ENCODE assay signal across 8 mouse cellular contexts in the genomic region with DNA sequence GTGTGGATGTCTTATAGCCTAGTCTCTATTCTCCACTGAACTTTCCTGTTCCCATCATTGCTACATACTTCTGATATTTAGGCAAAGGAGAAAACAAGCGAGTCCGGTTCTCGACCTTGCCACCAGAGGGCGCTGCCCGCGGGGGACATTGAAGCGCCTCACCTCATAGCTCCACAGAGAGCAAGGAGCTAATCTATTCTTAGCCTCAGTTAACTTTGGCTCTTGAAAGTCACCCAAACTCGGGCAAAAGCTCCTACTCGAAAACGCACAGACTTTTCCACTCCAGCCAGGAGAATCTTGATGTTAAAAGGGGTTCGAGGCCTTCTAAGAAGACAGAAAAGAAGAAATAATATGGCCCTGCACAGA. TPM values are rescaled to one million over a fixed set of nuclear protein-coding genes. Genes with fewer than 3 reads are reported as not detected.
DNase-seq lines count a peak whose midpoint lies in the region; ATAC-seq and TF ChIP-seq lines count a peak whose summit lies in the region.

No protein-coding gene starts in this region.

- peak overlapping the region; percentile 76 for H3K27ac ChIP-seq in heart, embryonic 12.5 days (ENCODE audit: poor library complexity, severe bottlenecking)
- H3K27ac ChIP-seq in kidney, postnatal 0 days, result peak overlapping the region; percentile 84
- H3K27ac ChIP-seq in liver, embryonic 13.5 days, result peak overlapping the region; percentile 75
- peak overlapping the region; percentile 80 for H3K27ac ChIP-seq in stomach, embryonic 15.5 days

- H3K4me1 ChIP-seq in heart, embryonic 12.5 days (replicated peaks), result peaks cover 13% of the 10 kb centered on the region
- H3K4me1 ChIP-seq in kidney, postnatal 0 days (replicated peaks; ENCODE audit: insufficient read depth, low read length), result peaks cover 9% of the 10 kb centered on the region
- peaks cover 32% of the 10 kb centered on the region for H3K4me1 ChIP-seq in liver, embryonic 13.5 days (replicated peaks)
- H3K4me1 ChIP-seq in stomach, embryonic 15.5 days, result peaks cover 13% of the 10 kb centered on the region; the same call in 1 of the 2 replicates

- no peaks in the 10 kb centered on the region for H3K27me3 ChIP-seq in C2C12 (ENCODE audit: control insufficient read depth, insufficient read depth, insufficient read length)
- no peaks in the 10 kb centered on the region for H3K27me3 ChIP-seq in heart, embryonic 12.5 days (replicated peaks)
- no peaks in the 10 kb centered on the region for H3K27me3 ChIP-seq in kidney, postnatal 0 days (ENCODE audit: insufficient read depth, low read length)
- no peaks in the 10 kb centered on the region for H3K27me3 ChIP-seq in liver, embryonic 13.5 days
- H3K27me3 ChIP-seq in stomach, embryonic 15.5 days (replicated peaks), result no peaks in the 10 kb centered on the region

- H3ac ChIP-seq in C2C12 (ENCODE audit: control insufficient read depth, insufficient read length, low read depth), result no peak overlapping the region

- peak overlapping the region; percentile 88 for H3K4me2 ChIP-seq in heart, embryonic 12.5 days
- H3K4me2 ChIP-seq in kidney, postnatal 0 days (ENCODE audit: low read length), result peak overlapping the region; percentile 86
- H3K4me2 ChIP-seq in liver, embryonic 13.5 days, result peak overlapping the region; percentile 91
- H3K4me2 ChIP-seq in stomach, embryonic 15.5 days, result peak overlapping the region; percentile 76

- H3K79me3 ChIP-seq in C2C12 (ENCODE audit: low read depth), result no peaks in the 10 kb centered on the region

- DNase-seq in brain, adult 2 months (ENCODE audit: low read depth, low spot score), result peak; percentile 92
- peak; percentile 87 for DNase-seq in kidney, postnatal 0 days (ENCODE audit: low spot score)
- peak; percentile 71 for DNase-seq in liver, embryonic 13.5 days
- peak; percentile 90 for DNase-seq in neural tube, embryonic 10.5 days (ENCODE audit: extremely low spot score, low spot score)

- no peaks in the 10 kb centered on the region for H3K9me3 ChIP-seq in heart, embryonic 12.5 days (replicated peaks)
- H3K9me3 ChIP-seq in kidney, postnatal 0 days (replicated peaks; ENCODE audit: low read length), result no peaks in the 10 kb centered on the region
- H3K9me3 ChIP-seq in liver, embryonic 13.5 days (replicated peaks), result no peaks in the 10 kb centered on the region
- H3K9me3 ChIP-seq in stomach, embryonic 15.5 days, result no peaks in the 10 kb centered on the region

- WGBS in heart, embryonic 12.5 days, result under 1% methylated on average over 11 of the region's 11 CpGs
- under 1% methylated on average over 11 of the region's 11 CpGs for WGBS in kidney, postnatal 0 days
- WGBS in liver, embryonic 13.5 days (ENCODE audit: insufficient replicate concordance), result 0% methylated on average over 11 of the region's 11 CpGs
- 2% methylated on average over 11 of the region's 11 CpGs for WGBS in stomach, embryonic 15.5 days

- TF ChIP-seq CTCF in C2C12 (IDR thresholded peaks at IDR 0.05; ENCODE audit: control insufficient read depth, insufficient read depth, insufficient read length), result peak; percentile 63
- TF ChIP-seq CTCF in kidney, postnatal 0 days (IDR thresholded peaks at IDR 0.05; ENCODE audit: low read depth), result peak; percentile 95

- peak; percentile 89 for ATAC-seq in erythroblast, adult 5-6 weeks (replicated peaks; ENCODE audit: low FRiP score, poor library complexity, severe bottlenecking)
- ATAC-seq in heart, embryonic 12.5 days (ENCODE audit: insufficient number of reproducible peaks, low FRiP score), result peak; percentile 44; the same call in 1 of the 2 replicates
- ATAC-seq in kidney, postnatal 0 days (replicated peaks; ENCODE audit: low FRiP score, low read depth), result peak; percentile 40; the same call in 1 of the 2 replicates
- peak; percentile 62 for ATAC-seq in liver, embryonic 13.5 days (ENCODE audit: low read depth)
- ATAC-seq in stomach, embryonic 15.5 days (ENCODE audit: insufficient read depth, low FRiP score, low read depth), result peak; percentile 54

- H3K9ac ChIP-seq in heart, embryonic 12.5 days, result peak overlapping the region; percentile 76; the same call in 1 of the 2 replicates
- peak overlapping the region; percentile 66 for H3K9ac ChIP-seq in kidney, postnatal 0 days (ENCODE audit: low read depth, low read length)
- H3K9ac ChIP-seq in liver, embryonic 13.5 days, result peak overlapping the region; percentile 73
- no peak overlapping the region for H3K9ac ChIP-seq in stomach, embryonic 15.5 days

- H3K79me2 ChIP-seq in C2C12 (ENCODE audit: control insufficient read depth, insufficient read depth), result no peaks in the 10 kb centered on the region

- no peaks in the 10 kb centered on the region for H3K36me3 ChIP-seq in C2C12 (ENCODE audit: control insufficient read depth, insufficient read depth)
- no peaks in the 10 kb centered on the region for H3K36me3 ChIP-seq in heart, embryonic 12.5 days
- H3K36me3 ChIP-seq in kidney, postnatal 0 days (ENCODE audit: insufficient read depth, low read length), result no peaks in the 10 kb centered on the region
- H3K36me3 ChIP-seq in liver, embryonic 13.5 days, result no peaks in the 10 kb centered on the region
- no peaks in the 10 kb centered on the region for H3K36me3 ChIP-seq in stomach, embryonic 15.5 days

- H3K4me3 ChIP-seq in C2C12 (ENCODE audit: insufficient read depth, poor library complexity, severe bottlenecking), result no peak overlapping the region
- H3K4me3 ChIP-seq in heart, embryonic 12.5 days, result peak overlapping the region; percentile 63
- H3K4me3 ChIP-seq in kidney, postnatal 0 days (replicated peaks; ENCODE audit: low read depth, low read length), result peak overlapping the region; percentile 46
- H3K4me3 ChIP-seq in liver, embryonic 13.5 days (replicated peaks), result peak overlapping the region; percentile 71
- peak overlapping the region; percentile 64 for H3K4me3 ChIP-seq in stomach, embryonic 15.5 days (replicated peaks)

TF ChIP-seq in C2C12, 6 proteins besides CTCF, POLR2A, EP300 and RAD21:
- TF ChIP-seq MYOG (IDR thresholded peaks at IDR 0.05; ENCODE audit: control insufficient read depth, extremely low read depth, insufficient read length) (no peak), MAX (IDR thresholded peaks at IDR 0.05) (no peak), FOSL1 (IDR thresholded peaks at IDR 0.05; ENCODE audit: insufficient read depth, low read length, poor library complexity, severe bottlenecking) (no peak), USF1 (IDR thresholded peaks at IDR 0.05; ENCODE audit: low read depth) (no peak), MYOD1 (IDR thresholded peaks at IDR 0.05; ENCODE audit: control insufficient read depth, insufficient read length, low read depth) (no peak), CEBPB (IDR thresholded peaks at IDR 0.05; ENCODE audit: low read depth) (no peak)

RNA-seq across cellular contexts. Expression of a gene that starts 0.4 kb away (rescaled TPM):
- 7.0 TPM for polyA plus RNA-seq in C2C12 (2012; fragmentation: generic; extraction: Trizol)
- 4.8 and 10.6 TPM in 2 replicates for total RNA-seq in erythroblast, adult 5-6 weeks (2015; ENCODE audit: low replicate concordance)
- total RNA-seq in erythroblast, adult 5-6 weeks (2017; ENCODE audit: low replicate concordance), result 7.7 and 8.8 TPM in 2 replicates
- 13.5 and 14.1 TPM in 2 replicates for polyA plus RNA-seq in heart, embryonic 12.5 days (2016; fragmentation: Nextera tagmentation; extraction: Ambion mirVana)
- polyA plus RNA-seq in kidney, postnatal 0 days (2015; fragmentation: Nextera tagmentation; extraction: Ambion mirVana), result 18.5 and 20.9 TPM in 2 replicates
- polyA plus RNA-seq in liver, embryonic 13.5 days (2015; fragmentation: Nextera tagmentation; extraction: Ambion mirVana), result 8.7 and 9.0 TPM in 2 replicates
- 13.6 and 14.9 TPM in 2 replicates for polyA plus RNA-seq in stomach, embryonic 15.5 days (2015; fragmentation: Nextera tagmentation; extraction: Ambion mirVana)

RNA-seq across cellular contexts. Expression of a gene that starts 45.2 kb away (rescaled TPM):
- polyA plus RNA-seq in C2C12 (2012; fragmentation: generic; extraction: Trizol), result 10.6 TPM
- total RNA-seq in erythroblast, adult 5-6 weeks (2015; ENCODE audit: low replicate concordance), result 0.42 TPM in 1 of 2 replicates, not detected in the other
- total RNA-seq in erythroblast, adult 5-6 weeks (2017; ENCODE audit: low replicate concordance), result 0.09 TPM in 1 of 2 replicates, not detected in the other
- 1.7 TPM in 2 replicates for polyA plus RNA-seq in heart, embryonic 12.5 days (2016; fragmentation: Nextera tagmentation; extraction: Ambion mirVana)
- polyA plus RNA-seq in kidney, postnatal 0 days (2015; fragmentation: Nextera tagmentation; extraction: Ambion mirVana), result 4.8 and 5.0 TPM in 2 replicates
- 0.44 and 0.46 TPM in 2 replicates for polyA plus RNA-seq in liver, embryonic 13.5 days (2015; fragmentation: Nextera tagmentation; extraction: Ambion mirVana)
- 3.2 TPM in 2 replicates for polyA plus RNA-seq in stomach, embryonic 15.5 days (2015; fragmentation: Nextera tagmentation; extraction: Ambion mirVana)
